Mouse (Mus musculus): ENCODE data around the gene Kcnb1. TPM values are rescaled to one million over a fixed set of nuclear protein-coding genes. Genes with fewer than 3 reads are reported as not detected.
A peak's percentile ranks its signal among the peaks of the same experiment; 100 is the strongest.

Kcnb1 gene
- polyA plus RNA-seq, 1 experiment from 2014 or later = 1.0 TPM

- Histone ChIP-seq H3K36me3 (no peaks in the 10 kb centered on the region), H3K4me3 (no peak overlapping the region), H3K4me1 (0 out of 2 replicates have a peak, but pooled peaks cover 2% of the 10 kb centered on the region), H3K9me3 (peaks cover 4% of the 10 kb centered on the region; the same call in 1 of the 2 replicates), H3K9ac (no peak overlapping the region), H3K27me3 (no peaks in the 10 kb centered on the region), H3K27ac (no peak overlapping the region), H3K4me2 (replicated peaks) (no peak overlapping the region)
- WGBS = 76% methylated on average over 5 of the region's 5 CpGs
- no peak for ATAC-seq (ENCODE audit: low FRiP score, low read depth)
Measured at GRCm38 (mm10) chr2:167086836-167087235, 103.1 kb downstream of the Kcnb1 start.

- ATAC-seq (ENCODE audit: low FRiP score, low read depth) = no peak
- no peak overlapping the region for H3K4me3 ChIP-seq
- peaks cover 4% of the 10 kb centered on the region; the same call in 1 of the 2 replicates for H3K9me3 ChIP-seq
- WGBS = 64% methylated on average over 11 of the region's 11 CpGs
- H3K36me3 ChIP-seq = no peaks in the 10 kb centered on the region
- no peak overlapping the region; the same call in 1 of the 2 replicates for H3K9ac ChIP-seq
- no peak overlapping the region for H3K27ac ChIP-seq
- H3K4me1 ChIP-seq = 0 out of 2 replicates have a peak, but pooled peaks cover 5% of the 10 kb centered on the region
- no peaks in the 10 kb centered on the region for H3K27me3 ChIP-seq
- H3K4me2 ChIP-seq (replicated peaks) = no peak overlapping the region
Measured at GRCm38 (mm10) chr2:167086092-167086491, 103.9 kb downstream of the Kcnb1 start.

- H3K4me2 ChIP-seq (replicated peaks) = no peak overlapping the region
- H3K36me3 ChIP-seq = no peaks in the 10 kb centered on the region
- no peaks in the 10 kb centered on the region for H3K27me3 ChIP-seq
- H3K9me3 ChIP-seq = peaks cover 4% of the 10 kb centered on the region; the same call in 1 of the 2 replicates
- H3K27ac ChIP-seq = no peak overlapping the region
- H3K9ac ChIP-seq = no peak overlapping the region
- 17% methylated on average over 4 of the region's 4 CpGs for WGBS
- H3K4me1 ChIP-seq = peaks cover 24% of the 10 kb centered on the region
- no peak for ATAC-seq (ENCODE audit: low FRiP score, low read depth)
- H3K4me3 ChIP-seq = no peak overlapping the region
Measured at GRCm38 (mm10) chr2:167081639-167082038, 108.3 kb downstream of the Kcnb1 start.

GRCm38 (mm10) chr2:167081135-167081534 lies 108.8 kb downstream of the Kcnb1 start:
- no peak for ATAC-seq (ENCODE audit: low FRiP score, low read depth)
- peaks cover 24% of the 10 kb centered on the region for H3K4me1 ChIP-seq
- no peaks in the 10 kb centered on the region for H3K36me3 ChIP-seq
- no peak overlapping the region for H3K27ac ChIP-seq
- H3K9ac ChIP-seq = no peak overlapping the region
- no peak overlapping the region for H3K4me2 ChIP-seq (replicated peaks)
- H3K4me3 ChIP-seq = no peak overlapping the region
- peaks cover 4% of the 10 kb centered on the region; the same call in 1 of the 2 replicates for H3K9me3 ChIP-seq
- no peaks in the 10 kb centered on the region for H3K27me3 ChIP-seq
- 70% methylated on average over 6 of the region's 6 CpGs for whole genome bisulfite sequencing

GRCm38 (mm10) chr2:167080387-167080786 lies 109.6 kb downstream of the Kcnb1 start:
- Histone ChIP-seq H3K4me3 (no peak overlapping the region), H3K9me3 (peaks cover 4% of the 10 kb centered on the region; the same call in 1 of the 2 replicates), H3K27ac (no peak overlapping the region), H3K4me1 (peaks cover 24% of the 10 kb centered on the region), H3K9ac (no peak overlapping the region), H3K36me3 (no peaks in the 10 kb centered on the region), H3K4me2 (replicated peaks) (no peak overlapping the region), H3K27me3 (no peaks in the 10 kb centered on the region)
- ATAC-seq (ENCODE audit: low FRiP score, low read depth) = no peak
- 81% methylated on average over 3 of the region's 3 CpGs for WGBS

- Histone ChIP-seq H3K4me3 (no peak overlapping the region), H3K9ac (no peak overlapping the region), H3K9me3 (peaks cover 2% of the 10 kb centered on the region; the same call in 1 of the 2 replicates), H3K4me1 (peaks cover 24% of the 10 kb centered on the region), H3K27ac (no peak overlapping the region), H3K36me3 (no peaks in the 10 kb centered on the region), H3K4me2 (replicated peaks) (no peak overlapping the region), H3K27me3 (no peaks in the 10 kb centered on the region)
- ATAC-seq (ENCODE audit: low FRiP score, low read depth) = no peak
- WGBS = 46% methylated on average over 18 of the region's 18 CpGs
Measured at GRCm38 (mm10) chr2:167079535-167080257, 110.3 kb downstream of the Kcnb1 start.

- no peaks in the 10 kb centered on the region for H3K27me3 ChIP-seq
- H3K9ac ChIP-seq = no peak overlapping the region
- no peaks in the 10 kb centered on the region for H3K36me3 ChIP-seq
- H3K9me3 ChIP-seq = no peaks in the 10 kb centered on the region
- ATAC-seq (ENCODE audit: low FRiP score, low read depth) = 0 out of 2 replicates have a peak, but pooled peaks have one; percentile 26
- H3K4me3 ChIP-seq = no peak overlapping the region
- H3K27ac ChIP-seq = no peak overlapping the region
- peaks cover 24% of the 10 kb centered on the region for H3K4me1 ChIP-seq
- H3K4me2 ChIP-seq (replicated peaks) = no peak overlapping the region
- WGBS = 55% methylated on average over 9 of the region's 9 CpGs
Measured at GRCm38 (mm10) chr2:167078931-167079495, 110.9 kb downstream of the Kcnb1 start.

GRCm38 (mm10) chr2:167078486-167078885 lies 111.5 kb downstream of the Kcnb1 start:
- Histone ChIP-seq H3K36me3 (no peaks in the 10 kb centered on the region), H3K4me3 (no peak overlapping the region), H3K9ac (no peak overlapping the region), H3K27ac (no peak overlapping the region), H3K4me2 (replicated peaks) (no peak overlapping the region), H3K9me3 (no peaks in the 10 kb centered on the region), H3K27me3 (no peaks in the 10 kb centered on the region), H3K4me1 (peaks cover 24% of the 10 kb centered on the region)
- 36% methylated on average over 7 of the region's 7 CpGs for WGBS
- no peak for ATAC-seq (ENCODE audit: low FRiP score, low read depth)

GRCm38 (mm10) chr2:167077199-167077962 lies 112.6 kb downstream of the Kcnb1 start:
- 73% methylated on average over 11 of the region's 11 CpGs for WGBS
- no peak overlapping the region for H3K4me2 ChIP-seq (replicated peaks)

GRCm38 (mm10) chr2:167076759-167077158 lies 113.2 kb downstream of the Kcnb1 start:
- Histone ChIP-seq H3K9ac (no peak overlapping the region), H3K27me3 (no peaks in the 10 kb centered on the region), H3K9me3 (no peaks in the 10 kb centered on the region), H3K4me2 (replicated peaks) (no peak overlapping the region), H3K4me3 (no peak overlapping the region), H3K27ac (no peak overlapping the region), H3K4me1 (peaks cover 26% of the 10 kb centered on the region), H3K36me3 (no peaks in the 10 kb centered on the region)
- 74% methylated on average over 2 of the region's 2 CpGs for WGBS
- ATAC-seq (ENCODE audit: low FRiP score, low read depth) = no peak

More at GRCm38 (mm10) chr2:167077199-167077962, 112.6 kb downstream of the Kcnb1 start:
- Histone ChIP-seq H3K9ac (no peak overlapping the region), H3K27me3 (no peaks in the 10 kb centered on the region), H3K27ac (no peak overlapping the region), H3K4me1 (peaks cover 26% of the 10 kb centered on the region), H3K9me3 (no peaks in the 10 kb centered on the region), H3K4me3 (no peak overlapping the region), H3K36me3 (no peaks in the 10 kb centered on the region)
- no peak for ATAC-seq (ENCODE audit: low FRiP score, low read depth)

GRCm38 (mm10) chr2:167076352-167076751 lies 113.6 kb downstream of the Kcnb1 start:
- no peak overlapping the region for H3K4me2 ChIP-seq (replicated peaks)
- H3K4me1 ChIP-seq = peaks cover 24% of the 10 kb centered on the region
- no peaks in the 10 kb centered on the region for H3K9me3 ChIP-seq
- no peak overlapping the region for H3K9ac ChIP-seq
- no peak for ATAC-seq (ENCODE audit: low FRiP score, low read depth)
- H3K27me3 ChIP-seq = no peaks in the 10 kb centered on the region
- no peaks in the 10 kb centered on the region for H3K36me3 ChIP-seq
- no peak overlapping the region for H3K4me3 ChIP-seq
- WGBS = 86% methylated on average over 4 of the region's 4 CpGs
- H3K27ac ChIP-seq = no peak overlapping the region

GRCm38 (mm10) chr2:167074587-167074986 lies 115.4 kb downstream of the Kcnb1 start:
- 92% methylated on average over 5 of the region's 5 CpGs for WGBS
- Histone ChIP-seq H3K36me3 (no peaks in the 10 kb centered on the region), H3K27me3 (no peaks in the 10 kb centered on the region), H3K9ac (no peak overlapping the region), H3K4me1 (peaks cover 21% of the 10 kb centered on the region), H3K9me3 (no peaks in the 10 kb centered on the region), H3K4me2 (replicated peaks) (no peak overlapping the region), H3K27ac (no peak overlapping the region), H3K4me3 (no peak overlapping the region)
- no peak for ATAC-seq (ENCODE audit: low FRiP score, low read depth)

All from limb, embryonic 13.5 days (tissue).